Mouse (Mus musculus) small intestine, adult 2 months (tissue): Measurements from ENCODE around the gene Vash2.
"Not testable (repeated sequence)": the region's sequence is repeated elsewhere in the genome, so short reads cannot be mapped to it uniquely, and the experiment has no call there.

Experiments used
- CTCF ChIP-seq: fragments of 200-500 bp; IDR thresholded peaks from 2 replicates; pipeline ENCODE4 v1.5.1; 2012; ENCODE audit warnings: low read depth, mild to moderate bottlenecking, control low read depth, inconsistent platforms, low read length, moderate library complexity, mixed read lengths; ENCODE audit not compliant: insufficient replicate concordance, insufficient read length; ENCODE audit errors: extremely low read depth
- POLR2A ChIP-seq: fragments of 200-500 bp; IDR thresholded peaks from 2 replicates; pipeline ENCODE4 v1.6.1; 2012; ENCODE audit warnings: low read depth, mild to moderate bottlenecking, control low read depth, inconsistent platforms, low read length, moderate library complexity

DNA sequence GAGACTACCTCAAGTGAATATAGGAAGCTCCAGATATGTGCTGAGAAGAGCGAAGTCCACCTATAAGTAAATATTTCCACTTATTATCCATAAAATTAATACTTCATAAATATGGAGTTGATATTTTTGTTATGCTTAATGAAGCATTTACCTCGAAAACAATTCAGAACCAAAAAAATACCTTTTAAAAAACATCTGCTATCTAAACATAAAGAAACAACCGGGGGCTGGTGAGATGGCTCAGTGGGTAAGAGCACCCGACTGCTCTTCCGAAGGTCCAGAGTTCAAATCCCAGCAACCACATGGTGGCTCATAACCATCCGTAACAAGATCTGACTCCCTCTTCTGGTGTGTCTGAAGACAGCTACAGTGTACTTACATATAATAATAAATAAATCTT lies 44.7 kb upstream of the Vash2 start:
- TF ChIP-seq CTCF, POLR2A: not testable (repeated sequence)
